Mouse (Mus musculus): ENCODE measurements around the gene Pde3b.

DNA sequence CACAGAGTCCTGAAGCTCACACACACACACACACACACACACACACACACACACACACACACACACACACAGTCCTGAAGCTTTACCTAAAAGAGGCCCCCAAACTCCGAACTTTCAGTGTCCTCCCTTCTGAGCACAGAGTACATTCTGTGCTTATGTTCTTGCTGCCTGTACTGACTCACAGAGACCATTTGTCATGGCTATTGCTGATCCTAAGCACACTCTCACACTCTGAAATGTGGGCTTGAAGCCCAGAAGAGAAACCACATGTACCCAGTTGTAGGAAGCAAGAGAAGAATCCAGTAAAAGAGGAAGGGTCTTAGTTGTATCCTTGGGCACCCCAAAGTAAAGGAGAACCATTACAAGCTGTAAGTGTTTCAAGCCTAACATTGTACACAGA, 162.6 kb downstream of the Pde3b start:
- TF ChIP-seq POLR2A (IDR thresholded peaks at IDR 0.05; ENCODE audit: low read depth, low read length), result no peak
- no peak for TF ChIP-seq CTCF (IDR thresholded peaks at IDR 0.05; ENCODE audit: extremely low read depth, insufficient read length, insufficient replicate concordance, low read depth, low read length)
